Mouse (Mus musculus) c-Kit-positive CD71-positive TER-119-negative erythroid progenitor cells, embryonic 14.5 days (primary cell): ENCODE results near the gene Cpne5.

Experiments used
- DNase-seq: peaks from one replicate; pipeline ENCODE4 v3.0.0-alpha.2; 2013; ENCODE audit warnings: low read depth

The Cpne5 gene

GRCm38 (mm10) chr17:29168996-29169601 lies 68.9 kb downstream of the Cpne5 start:
- DNase-seq, result no peak

DNA sequence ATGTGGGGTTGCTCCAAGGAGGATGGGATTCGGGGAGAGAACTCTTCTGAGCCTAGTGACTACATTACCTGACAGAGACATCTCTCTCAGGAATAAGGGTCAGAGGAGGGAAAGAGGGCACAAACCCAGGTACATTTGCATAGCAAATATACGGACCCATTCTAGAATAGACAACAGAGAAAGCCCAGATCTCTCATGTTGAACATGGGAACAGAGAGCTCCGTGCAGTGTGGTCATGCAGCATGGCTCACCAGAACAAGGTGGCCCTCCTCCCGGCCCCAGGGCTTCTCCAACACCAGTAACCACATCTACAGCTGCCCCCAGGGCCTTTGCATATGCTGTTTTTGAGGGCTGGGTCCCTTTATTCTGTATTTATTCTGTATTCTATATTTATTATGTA lies 69.5 kb downstream of the Cpne5 start:
- no peak for DNase-seq

- no peak for DNase-seq
Measured at GRCm38 (mm10) chr17:29167371-29167770, 70.6 kb downstream of the Cpne5 start.

GRCm38 (mm10) chr17:29165967-29166578 lies 71.9 kb downstream of the Cpne5 start:
- no peak for DNase-seq

GRCm38 (mm10) chr17:29165452-29165851 lies 72.5 kb downstream of the Cpne5 start:
- DNase-seq, result peak; percentile 69

DNA sequence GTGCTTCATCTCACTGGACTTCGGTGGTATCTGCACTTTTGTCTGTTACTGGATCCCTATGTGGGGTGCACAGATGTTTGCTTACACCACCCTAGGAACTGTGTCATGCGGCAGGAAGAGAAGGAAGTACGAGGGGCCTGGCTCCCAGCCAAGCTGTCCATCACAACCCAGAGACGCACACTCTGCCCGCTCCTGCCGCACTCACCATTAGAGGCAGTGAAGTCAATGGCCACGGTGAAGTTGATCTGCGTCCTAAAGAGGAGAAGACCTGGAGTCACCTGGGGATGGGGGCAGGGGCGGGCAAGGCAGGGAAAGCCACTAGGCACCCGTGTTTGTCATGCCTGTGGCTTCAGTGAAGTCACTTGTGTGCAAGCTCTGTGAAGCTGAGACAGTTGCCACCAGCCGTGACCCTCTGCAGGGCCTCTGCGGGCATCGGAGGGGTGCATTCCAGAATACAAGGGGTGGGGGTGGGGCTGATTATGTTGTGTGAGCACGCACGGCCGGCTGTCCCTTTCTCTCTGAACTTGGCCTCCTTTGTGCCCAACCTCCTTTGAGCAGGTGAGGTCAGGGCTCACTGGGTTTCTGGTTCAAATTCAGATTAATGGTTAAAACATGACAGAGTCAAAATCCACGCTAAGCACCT lies 73.4 kb downstream of the Cpne5 start:
- DNase-seq, result no peak

- no peak for DNase-seq
Measured at GRCm38 (mm10) chr17:29162334-29162733, 75.6 kb downstream of the Cpne5 start.

GRCm38 (mm10) chr17:29159743-29160455 lies 78.1 kb downstream of the Cpne5 start:
- no peak for DNase-seq

DNA sequence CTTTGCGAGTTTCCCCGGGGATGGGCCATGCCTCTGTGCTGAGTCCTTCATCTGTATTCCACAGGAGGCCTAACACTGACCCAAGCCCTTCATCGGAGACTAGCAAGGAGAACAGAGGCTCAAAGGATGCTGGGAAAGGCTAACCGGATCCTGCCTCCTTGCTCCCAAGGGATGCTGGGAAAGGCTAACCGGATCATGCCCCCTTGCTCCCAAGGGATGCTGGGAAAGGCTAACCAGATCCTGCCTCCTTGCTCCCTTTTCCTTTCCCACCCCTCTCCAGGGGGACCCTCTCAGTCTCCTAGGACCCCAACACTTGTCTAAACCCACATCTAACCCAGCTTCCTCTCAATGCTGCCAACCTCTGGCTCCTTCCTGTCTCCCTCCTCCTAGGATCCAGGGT lies 78.6 kb downstream of the Cpne5 start:
- DNase-seq, result no peak

DNA sequence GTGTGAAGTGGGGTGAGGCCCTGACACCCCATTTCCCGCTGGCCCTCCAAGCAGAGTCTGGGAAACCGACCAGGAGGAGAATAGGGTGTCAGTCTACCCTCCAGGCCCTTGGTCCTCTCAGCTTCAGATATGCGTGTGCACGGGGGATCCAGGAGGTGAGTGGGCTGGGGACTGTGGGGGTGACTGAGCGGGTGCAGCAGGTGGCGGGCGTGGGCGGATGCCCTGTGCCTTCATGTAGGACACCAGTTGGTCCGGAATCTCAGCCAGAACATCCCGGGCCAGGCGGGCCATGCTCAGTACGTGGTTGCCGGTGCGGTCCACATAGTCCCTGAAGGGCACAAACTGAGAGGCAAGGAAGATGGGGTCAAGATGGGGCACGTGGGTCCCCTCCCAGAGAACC lies 79.1 kb downstream of the Cpne5 start:
- no peak for DNase-seq

DNA sequence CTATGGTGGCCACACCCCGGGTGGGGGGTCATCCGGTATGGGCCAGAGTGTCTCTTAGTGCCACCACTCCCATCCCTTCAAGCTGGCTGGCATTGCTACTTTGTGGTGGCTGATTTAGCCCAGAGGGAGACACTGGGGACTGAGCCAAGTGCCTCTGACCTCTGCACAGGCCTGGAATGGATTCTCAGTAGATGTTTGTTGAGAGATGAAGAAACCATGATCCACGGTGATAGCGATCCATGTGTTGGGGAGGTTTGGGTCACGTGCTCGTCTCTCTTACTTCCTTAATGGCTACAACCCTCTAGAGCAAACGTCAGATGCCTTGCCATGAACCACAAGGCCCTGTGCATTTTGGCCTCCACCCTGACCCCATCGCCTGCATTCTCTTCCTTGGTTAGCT lies 81.1 kb downstream of the Cpne5 start:
- DNase-seq, result no peak

DNA sequence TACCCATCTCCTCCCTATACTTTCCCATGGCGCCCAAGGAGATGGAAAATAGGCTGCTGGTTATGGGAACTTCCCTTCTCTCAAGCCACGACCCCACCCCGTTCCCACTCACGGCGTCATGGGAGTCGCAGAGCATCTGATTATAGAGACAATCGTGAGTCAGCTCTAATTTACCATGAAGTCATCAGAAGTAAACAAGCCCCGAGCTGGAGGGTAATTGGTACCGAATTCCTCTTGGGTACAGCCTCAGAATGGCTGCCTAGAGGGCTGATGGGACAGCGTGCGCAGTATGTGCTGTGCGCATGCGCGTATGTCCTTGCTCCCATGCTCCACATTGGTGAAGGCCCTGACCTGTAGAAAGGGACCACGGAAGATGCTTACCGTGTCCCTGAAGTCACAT lies 81.6 kb downstream of the Cpne5 start:
- DNase-seq, result no peak

- no peak for DNase-seq
Measured at GRCm38 (mm10) chr17:29155355-29156135, 82.4 kb downstream of the Cpne5 start.

GRCm38 (mm10) chr17:29154247-29154646 lies 83.7 kb downstream of the Cpne5 start:
- no peak for DNase-seq

DNA sequence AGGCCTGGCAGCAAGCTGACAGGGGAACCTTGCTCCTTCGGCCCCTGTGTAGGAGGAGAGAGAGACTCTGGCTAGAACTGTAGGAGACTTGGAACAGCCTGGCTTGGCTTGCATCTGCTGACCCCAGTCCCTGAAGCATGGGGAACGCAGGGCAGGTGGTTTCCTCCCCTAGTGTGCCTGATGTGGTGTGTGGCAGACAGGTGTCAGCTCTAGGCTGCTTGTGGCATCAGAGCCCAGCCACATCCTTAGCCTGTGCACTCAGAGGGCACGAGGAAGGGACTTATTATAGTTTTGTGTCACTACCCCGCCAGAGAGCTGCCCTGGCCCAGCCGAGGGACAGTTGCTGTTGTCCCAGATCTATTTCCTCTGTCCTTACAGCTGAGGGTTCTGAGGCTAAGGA lies 85.4 kb downstream of the Cpne5 start:
- DNase-seq, result no peak

DNA sequence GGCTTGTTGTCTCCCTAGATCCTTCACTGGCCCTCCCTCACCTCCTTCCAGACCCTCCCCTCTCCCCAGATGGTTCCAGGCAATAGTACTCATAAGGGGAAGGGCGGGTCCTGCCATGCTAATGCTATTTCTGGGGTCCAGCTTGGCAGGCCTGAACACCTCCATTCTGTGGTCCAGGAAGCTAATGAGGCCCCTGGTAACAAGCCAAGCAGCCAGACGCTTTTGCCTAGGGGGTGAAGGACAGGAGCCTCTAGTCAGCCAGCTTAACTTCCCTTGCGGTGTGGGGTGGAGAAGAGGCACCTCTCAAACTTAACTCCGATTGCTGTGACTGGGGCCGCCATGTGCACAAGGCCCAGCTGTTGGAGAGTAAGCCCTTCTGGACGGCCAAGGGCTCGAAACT lies 88.2 kb downstream of the Cpne5 start:
- DNase-seq, result no peak

- DNase-seq, result no peak
Measured at GRCm38 (mm10) chr17:29147773-29148172, 90.2 kb downstream of the Cpne5 start.

- DNase-seq, result no peak
Measured at GRCm38 (mm10) chr17:29147273-29147672, 90.7 kb downstream of the Cpne5 start.

DNA sequence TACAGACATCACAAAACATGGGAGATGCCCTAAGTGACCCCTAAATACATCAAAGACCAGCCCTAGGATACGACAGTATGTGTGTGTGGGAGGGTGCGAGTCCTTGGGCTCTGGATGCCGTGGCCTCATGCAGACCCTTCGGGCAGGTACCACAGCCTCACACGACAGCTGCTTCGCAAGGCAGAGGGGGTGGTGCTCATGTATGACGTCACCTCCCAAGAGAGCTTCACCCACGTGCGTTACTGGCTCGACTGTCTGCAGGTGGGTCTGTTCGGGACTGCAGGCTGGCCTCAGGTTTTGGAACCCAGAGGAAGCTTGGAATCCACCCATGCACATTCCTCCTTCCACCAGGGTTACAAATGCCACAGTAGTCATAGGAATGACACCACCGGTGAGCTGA lies 92.9 kb downstream of the Cpne5 start:
- no peak for DNase-seq

DNA sequence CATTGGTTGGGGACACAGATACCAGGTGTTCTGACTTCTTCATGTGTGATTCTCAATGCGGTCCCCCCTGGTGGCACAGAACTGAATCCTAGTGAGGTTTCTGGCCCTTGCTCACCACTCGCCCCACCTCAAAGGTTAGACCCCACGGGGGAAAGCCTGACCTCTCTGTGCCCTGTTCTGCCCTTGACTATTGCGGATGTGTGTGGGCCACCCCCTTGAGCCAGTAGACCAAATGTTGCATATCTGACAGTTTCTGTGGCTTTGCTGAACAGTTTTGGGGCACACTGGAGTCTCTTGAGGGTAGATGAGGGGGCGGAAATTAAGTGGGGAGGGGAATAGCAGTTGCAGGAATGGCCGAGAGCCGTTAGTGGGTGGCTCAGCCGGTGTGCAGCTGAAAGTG lies 94.7 kb downstream of the Cpne5 start:
- no peak for DNase-seq

DNA sequence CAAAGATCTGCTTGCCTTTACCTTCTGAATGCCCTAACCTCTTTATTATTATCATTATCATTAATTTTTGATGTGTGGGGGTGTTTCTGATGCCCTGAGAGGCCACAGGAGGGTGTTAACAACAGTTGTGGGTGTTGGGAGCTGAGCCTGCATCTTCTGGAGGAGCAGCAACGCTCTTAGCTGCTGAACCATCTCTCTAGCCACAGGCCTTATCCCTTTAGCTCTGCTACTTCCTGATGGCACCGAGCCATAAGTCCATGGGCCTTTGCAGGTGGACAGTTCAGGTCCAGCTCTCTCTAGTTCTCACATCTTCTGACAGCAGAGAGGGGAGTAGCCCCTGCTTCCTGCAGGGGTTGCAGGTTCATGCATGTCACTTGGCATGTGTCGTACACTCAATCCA lies 96.4 kb downstream of the Cpne5 start:
- no peak for DNase-seq

GRCm38 (mm10) chr17:29137906-29138305 lies 100.1 kb downstream of the Cpne5 start:
- DNase-seq, result no peak
